Mouse (Mus musculus): ENCODE data around the gene Bhlha15.

DNA sequence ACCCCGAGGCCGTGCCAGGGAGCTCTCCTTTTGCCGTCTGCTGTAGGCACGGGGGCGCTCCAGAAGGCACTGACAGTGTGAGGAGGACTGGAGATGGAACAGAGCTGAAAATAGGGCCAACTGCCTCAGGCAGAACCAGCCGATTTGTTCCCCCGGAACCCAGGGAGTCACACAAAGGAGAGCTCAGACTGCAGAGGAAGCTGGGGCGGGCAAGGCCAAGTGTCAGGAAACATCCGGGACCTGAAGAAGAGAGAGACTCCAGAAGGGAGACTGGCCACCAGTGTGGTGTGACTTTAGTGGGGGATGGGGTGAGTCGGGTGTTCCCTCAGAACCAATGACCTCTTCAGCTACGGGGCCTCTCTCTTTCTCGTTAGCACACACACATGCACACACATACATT, 29.2 kb downstream of the Bhlha15 start:
- no peak for TF ChIP-seq CTCF (IDR thresholded peaks at IDR 0.05; ENCODE audit: low read depth)
- TF ChIP-seq EP300 (IDR thresholded peaks at IDR 0.05; ENCODE audit: low read depth), result no peak
